Mouse (Mus musculus): ENCODE measurements around the gene Tpte. TPM values are rescaled to one million over a fixed set of nuclear protein-coding genes. Genes with fewer than 3 reads are reported as not detected.

Tpte gene
- polyA plus RNA-seq, 1 experiment from 2014 or later = not detected

- ATAC-seq (ENCODE audit: low FRiP score) (no peak), DNase-seq (ENCODE audit: low spot score) (no peak)
- Histone ChIP-seq H3K9ac (no peak overlapping the region), H3K4me1 (replicated peaks; ENCODE audit: control insufficient read depth, insufficient read depth, low read length) (no peaks in the 10 kb centered on the region), H3K27ac (no peak overlapping the region), H3K9me3 (ENCODE audit: control insufficient read depth, low read length) (no peaks in the 10 kb centered on the region), H3K36me3 (replicated peaks; ENCODE audit: control insufficient read depth, insufficient read depth) (peaks cover 16% of the 10 kb centered on the region), H3K4me3 (replicated peaks; ENCODE audit: low read length) (no peak overlapping the region), H3K27me3 (ENCODE audit: control insufficient read depth, insufficient read depth, low read length) (no peaks in the 10 kb centered on the region), H3K4me2 (replicated peaks) (no peak overlapping the region)
- WGBS = 87% methylated on average over 8 of the region's 8 CpGs
Measured at GRCm38 (mm10) chr8:22390766-22391463, 107.7 kb downstream of the Tpte start.

GRCm38 (mm10) chr8:22394471-22394870, 111.2 kb downstream of the Tpte start:
- WGBS = 88% methylated on average over 4 of the region's 4 CpGs
- Histone ChIP-seq H3K27me3 (ENCODE audit: control insufficient read depth, insufficient read depth, low read length) (no peaks in the 10 kb centered on the region), H3K4me2 (replicated peaks) (no peak overlapping the region), H3K4me1 (replicated peaks; ENCODE audit: control insufficient read depth, insufficient read depth, low read length) (0 out of 2 replicates have a peak, but pooled peaks cover 5% of the 10 kb centered on the region), H3K36me3 (replicated peaks; ENCODE audit: control insufficient read depth, insufficient read depth) (peaks cover 6% of the 10 kb centered on the region), H3K9me3 (ENCODE audit: control insufficient read depth, low read length) (no peaks in the 10 kb centered on the region), H3K27ac (no peak overlapping the region), H3K4me3 (replicated peaks; ENCODE audit: low read length) (no peak overlapping the region), H3K9ac (no peak overlapping the region)
- DNase-seq (ENCODE audit: low spot score) (no peak), ATAC-seq (ENCODE audit: low FRiP score) (no peak)

- no peak overlapping the region for H3K9ac ChIP-seq
- no peak for ATAC-seq (ENCODE audit: low FRiP score)
- no peak overlapping the region for H3K4me2 ChIP-seq (replicated peaks)
Measured at GRCm38 (mm10) chr8:22395256-22395655, 112.0 kb downstream of the Tpte start.

GRCm38 (mm10) chr8:22397811-22398141, 114.5 kb downstream of the Tpte start:
- no peak for ATAC-seq (ENCODE audit: low FRiP score)
- under 1% methylated on average over 13 of the region's 13 CpGs for WGBS
- no peaks in the 10 kb centered on the region for H3K9me3 ChIP-seq (ENCODE audit: control insufficient read depth, low read length)
- H3K36me3 ChIP-seq (replicated peaks; ENCODE audit: control insufficient read depth, insufficient read depth) = no peaks in the 10 kb centered on the region
- 0 out of 2 replicates have a peak, but pooled peaks cover 5% of the 10 kb centered on the region for H3K4me1 ChIP-seq (replicated peaks; ENCODE audit: control insufficient read depth, insufficient read depth, low read length)
- peak overlapping the region; percentile 88 for H3K4me2 ChIP-seq (replicated peaks)
- H3K9ac ChIP-seq = peak overlapping the region; percentile 78
- DNase-seq (ENCODE audit: low spot score) = no peak
- H3K27ac ChIP-seq = peak overlapping the region; percentile 76
- H3K27me3 ChIP-seq (ENCODE audit: control insufficient read depth, insufficient read depth, low read length) = no peaks in the 10 kb centered on the region
- peak overlapping the region; percentile 85 for H3K4me3 ChIP-seq (replicated peaks; ENCODE audit: low read length)

More at GRCm38 (mm10) chr8:22395256-22395655, 112.0 kb downstream of the Tpte start:
- no peaks in the 10 kb centered on the region for H3K36me3 ChIP-seq (replicated peaks; ENCODE audit: control insufficient read depth, insufficient read depth)
- H3K27me3 ChIP-seq (ENCODE audit: control insufficient read depth, insufficient read depth, low read length) = no peaks in the 10 kb centered on the region
- no peak overlapping the region for H3K4me3 ChIP-seq (replicated peaks; ENCODE audit: low read length)
- H3K9me3 ChIP-seq (ENCODE audit: control insufficient read depth, low read length) = no peaks in the 10 kb centered on the region
- 94% methylated on average over 8 of the region's 8 CpGs for WGBS
- 0 out of 2 replicates have a peak, but pooled peaks cover 5% of the 10 kb centered on the region for H3K4me1 ChIP-seq (replicated peaks; ENCODE audit: control insufficient read depth, insufficient read depth, low read length)
- H3K27ac ChIP-seq = no peak overlapping the region
- no peak for DNase-seq (ENCODE audit: low spot score)

- no peaks in the 10 kb centered on the region for H3K9me3 ChIP-seq (ENCODE audit: control insufficient read depth, low read length)
- H3K4me3 ChIP-seq (replicated peaks; ENCODE audit: low read length) = peak within 1 kb of the TSS; percentile 85
- peak; percentile 96 for ATAC-seq (ENCODE audit: low FRiP score)
- H3K4me2 ChIP-seq (replicated peaks) = peak within 1 kb of the TSS; percentile 88
- peak within 1 kb of the TSS; percentile 78 for H3K9ac ChIP-seq
- 0 out of 2 replicates have a peak, but pooled peaks cover 5% of the 10 kb centered on the region for H3K4me1 ChIP-seq (replicated peaks; ENCODE audit: control insufficient read depth, insufficient read depth, low read length)
- H3K36me3 ChIP-seq (replicated peaks; ENCODE audit: control insufficient read depth, insufficient read depth) = no peaks in the 10 kb centered on the region
- H3K27me3 ChIP-seq (ENCODE audit: control insufficient read depth, insufficient read depth, low read length) = no peaks in the 10 kb centered on the region
- DNase-seq (ENCODE audit: low spot score) = peak; percentile 83
- H3K27ac ChIP-seq = peak within 1 kb of the TSS; percentile 76
- WGBS = under 1% methylated on average over 56 of the region's 77 CpGs
Measured at GRCm38 (mm10) chr8:22398142-22398951, 115.1 kb downstream of the Tpte start, which contains the start of gene Slc25a15. Gene Slc25a15 (minus strand): TSS chr8:22398597.

- H3K9ac ChIP-seq = 0 out of 2 replicates have a peak overlapping the region, but pooled peaks have one; percentile 78
- no peaks in the 10 kb centered on the region for H3K9me3 ChIP-seq (ENCODE audit: control insufficient read depth, low read length)
- H3K4me1 ChIP-seq (replicated peaks; ENCODE audit: control insufficient read depth, insufficient read depth, low read length) = 0 out of 2 replicates have a peak, but pooled peaks cover 5% of the 10 kb centered on the region
Measured at GRCm38 (mm10) chr8:22399285-22399880, 116.1 kb downstream of the Tpte start.

GRCm38 (mm10) chr8:22400593-22400992, 117.4 kb downstream of the Tpte start:
- no peak for DNase-seq (ENCODE audit: low spot score)
- Histone ChIP-seq H3K36me3 (replicated peaks; ENCODE audit: control insufficient read depth, insufficient read depth) (no peaks in the 10 kb centered on the region), H3K9me3 (ENCODE audit: control insufficient read depth, low read length) (no peaks in the 10 kb centered on the region), H3K9ac (no peak overlapping the region), H3K27ac (no peak overlapping the region), H3K4me2 (replicated peaks) (no peak overlapping the region), H3K4me3 (replicated peaks; ENCODE audit: low read length) (no peak overlapping the region), H3K27me3 (ENCODE audit: control insufficient read depth, insufficient read depth, low read length) (no peaks in the 10 kb centered on the region), H3K4me1 (replicated peaks; ENCODE audit: control insufficient read depth, insufficient read depth, low read length) (0 out of 2 replicates have a peak, but pooled peaks cover 5% of the 10 kb centered on the region)
- ATAC-seq (ENCODE audit: low FRiP score) = no peak
- 88% methylated on average over 4 of the region's 4 CpGs for WGBS

More at GRCm38 (mm10) chr8:22399285-22399880, 116.1 kb downstream of the Tpte start:
- Histone ChIP-seq H3K4me2 (replicated peaks) (peak overlapping the region; percentile 88), H3K27me3 (ENCODE audit: control insufficient read depth, insufficient read depth, low read length) (no peaks in the 10 kb centered on the region), H3K27ac (no peak overlapping the region), H3K36me3 (replicated peaks; ENCODE audit: control insufficient read depth, insufficient read depth) (no peaks in the 10 kb centered on the region), H3K4me3 (replicated peaks; ENCODE audit: low read length) (peak overlapping the region; percentile 85)
- ATAC-seq (ENCODE audit: low FRiP score) (no peak), DNase-seq (ENCODE audit: low spot score) (no peak)
- WGBS = 88% methylated on average over 8 of the region's 8 CpGs

GRCm38 (mm10) chr8:22403235-22403634, 120.0 kb downstream of the Tpte start:
- no peak overlapping the region for H3K4me3 ChIP-seq (replicated peaks; ENCODE audit: low read length)
- WGBS = 91% methylated on average over 2 of the region's 2 CpGs

GRCm38 (mm10) chr8:22405733-22406132, 122.5 kb downstream of the Tpte start:
- no peak overlapping the region for H3K27ac ChIP-seq
- no peaks in the 10 kb centered on the region for H3K27me3 ChIP-seq (ENCODE audit: control insufficient read depth, insufficient read depth, low read length)
- H3K36me3 ChIP-seq (replicated peaks; ENCODE audit: control insufficient read depth, insufficient read depth) = no peaks in the 10 kb centered on the region
- H3K9me3 ChIP-seq (ENCODE audit: control insufficient read depth, low read length) = no peaks in the 10 kb centered on the region
- H3K4me1 ChIP-seq (replicated peaks; ENCODE audit: control insufficient read depth, insufficient read depth, low read length) = peaks cover 3% of the 10 kb centered on the region; the same call in 1 of the 2 replicates
- DNase-seq (ENCODE audit: low spot score) (no peak), ATAC-seq (ENCODE audit: low FRiP score) (no peak)
- H3K9ac ChIP-seq = no peak overlapping the region
- no peak overlapping the region for H3K4me2 ChIP-seq (replicated peaks)
- 78% methylated on average over 6 of the region's 6 CpGs for WGBS
- no peak overlapping the region for H3K4me3 ChIP-seq (replicated peaks; ENCODE audit: low read length)

More at GRCm38 (mm10) chr8:22403235-22403634, 120.0 kb downstream of the Tpte start:
- no peak for ATAC-seq (ENCODE audit: low FRiP score)
- Histone ChIP-seq H3K9me3 (ENCODE audit: control insufficient read depth, low read length) (no peaks in the 10 kb centered on the region), H3K4me1 (replicated peaks; ENCODE audit: control insufficient read depth, insufficient read depth, low read length) (no peaks in the 10 kb centered on the region), H3K27ac (no peak overlapping the region), H3K9ac (no peak overlapping the region), H3K36me3 (replicated peaks; ENCODE audit: control insufficient read depth, insufficient read depth) (no peaks in the 10 kb centered on the region), H3K4me2 (replicated peaks) (no peak overlapping the region), H3K27me3 (ENCODE audit: control insufficient read depth, insufficient read depth, low read length) (no peaks in the 10 kb centered on the region)
- DNase-seq (ENCODE audit: low spot score) = no peak

All from hindbrain, embryonic 14.5 days (tissue).